Mouse (Mus musculus): Measurements from ENCODE around the gene Kcnk5. TPM values are rescaled to one million over a fixed set of nuclear protein-coding genes. Genes with fewer than 3 reads are reported as not detected.

Gene Kcnk5
- polyA plus RNA-seq, 1 experiment from 2014 or later = 1.8 TPM

DNA sequence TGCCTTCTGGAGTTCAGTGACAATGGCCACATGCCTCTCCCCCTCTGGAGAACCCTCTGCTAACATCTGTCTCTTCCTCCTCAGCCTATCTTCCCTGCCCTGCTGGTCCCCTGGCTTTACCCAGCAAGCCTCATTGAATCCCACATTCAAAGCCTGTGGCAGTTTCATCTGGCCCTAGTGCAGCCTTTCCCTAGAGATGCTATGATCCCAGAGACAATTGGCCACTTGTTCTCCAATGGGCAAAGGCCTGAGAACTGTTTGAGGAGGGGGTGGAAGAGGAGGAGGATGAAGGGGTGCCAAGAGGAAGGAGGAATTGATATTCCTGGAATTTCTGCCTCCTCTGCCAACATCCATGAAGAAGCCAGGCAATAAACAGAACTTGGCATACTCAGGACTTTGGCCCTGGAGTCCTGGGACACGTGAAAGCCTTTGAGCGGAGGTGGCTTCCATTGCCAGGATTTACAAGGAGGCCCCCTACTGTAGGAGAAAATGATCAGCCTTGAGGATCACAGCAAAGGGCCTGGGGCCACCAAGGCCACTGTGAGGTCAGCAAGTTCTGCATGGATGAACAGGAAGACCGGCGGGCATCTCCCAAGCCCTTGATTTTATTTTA, 11.6 kb upstream of the Kcnk5 start:
- Histone ChIP-seq H3K4me2 (no peak overlapping the region), H3K9ac (no peak overlapping the region), H3K4me1 (replicated peaks) (no peaks in the 10 kb centered on the region), H3K27ac (no peak overlapping the region), H3K36me3 (no peaks in the 10 kb centered on the region), H3K9me3 (replicated peaks) (no peaks in the 10 kb centered on the region), H3K27me3 (no peaks in the 10 kb centered on the region), H3K4me3 (no peak overlapping the region)
- ATAC-seq (replicated peaks; ENCODE audit: insufficient number of reproducible peaks, insufficient read depth, low FRiP score, low read depth) = no peak
- 87% methylated on average over 4 of the region's 4 CpGs for WGBS

DNA sequence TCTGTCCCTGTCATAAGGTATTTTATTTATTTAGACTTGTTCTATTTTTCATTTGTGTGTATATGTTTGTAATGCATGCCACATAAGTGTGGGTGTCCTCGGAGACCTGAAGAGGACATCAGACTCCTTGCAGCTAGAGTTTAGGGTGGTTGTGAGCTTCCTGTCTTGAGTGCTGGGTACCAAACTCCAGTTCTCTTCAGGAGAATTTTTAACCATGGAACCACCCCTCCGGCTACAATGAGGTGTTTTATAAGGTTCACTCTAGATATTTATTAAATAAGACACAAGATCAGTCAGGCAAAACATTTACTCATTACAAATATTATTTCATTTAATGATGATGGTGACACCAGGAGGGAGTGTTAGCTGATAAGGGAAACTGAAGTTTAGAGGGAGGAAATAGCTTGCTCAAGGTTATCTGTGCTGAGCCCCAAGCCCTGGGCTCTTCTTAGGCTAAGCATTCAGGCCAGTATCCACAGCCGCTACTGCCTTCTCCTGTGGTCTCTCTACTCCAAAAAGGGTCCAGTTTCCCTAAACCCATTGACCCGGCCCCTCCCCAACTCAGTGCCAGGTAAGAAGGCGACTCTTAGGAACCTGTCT, 9.6 kb upstream of the Kcnk5 start:
- no peak for ATAC-seq (replicated peaks; ENCODE audit: insufficient number of reproducible peaks, insufficient read depth, low FRiP score, low read depth)
- Histone ChIP-seq H3K9me3 (replicated peaks) (no peaks in the 10 kb centered on the region), H3K27me3 (no peaks in the 10 kb centered on the region), H3K9ac (no peak overlapping the region), H3K27ac (no peak overlapping the region), H3K4me3 (no peak overlapping the region), H3K4me1 (replicated peaks) (no peaks in the 10 kb centered on the region), H3K36me3 (no peaks in the 10 kb centered on the region), H3K4me2 (no peak overlapping the region)
- 75% methylated on average over 5 of the region's 5 CpGs for WGBS

GRCm38 (mm10) chr14:20189751-20190150, 8.1 kb upstream of the Kcnk5 start:
- 69% methylated on average over 2 of the region's 2 CpGs for WGBS
- H3K4me3 ChIP-seq = no peak overlapping the region
- ATAC-seq (replicated peaks; ENCODE audit: insufficient number of reproducible peaks, insufficient read depth, low FRiP score, low read depth) = no peak

GRCm38 (mm10) chr14:20185426-20185825, 3.8 kb upstream of the Kcnk5 start:
- no peak overlapping the region for H3K4me3 ChIP-seq
- H3K27me3 ChIP-seq = no peaks in the 10 kb centered on the region
- no peak overlapping the region for H3K27ac ChIP-seq
- WGBS = 75% methylated on average over 9 of the region's 9 CpGs
- no peaks in the 10 kb centered on the region for H3K36me3 ChIP-seq
- H3K9ac ChIP-seq = no peak overlapping the region
- H3K9me3 ChIP-seq (replicated peaks) = no peaks in the 10 kb centered on the region
- H3K4me1 ChIP-seq (replicated peaks) = peaks cover 11% of the 10 kb centered on the region
- ATAC-seq (replicated peaks; ENCODE audit: insufficient number of reproducible peaks, insufficient read depth, low FRiP score, low read depth) = no peak
- no peak overlapping the region for H3K4me2 ChIP-seq

More at GRCm38 (mm10) chr14:20189751-20190150, 8.1 kb upstream of the Kcnk5 start:
- Histone ChIP-seq H3K4me1 (replicated peaks) (no peaks in the 10 kb centered on the region), H3K36me3 (no peaks in the 10 kb centered on the region), H3K27me3 (no peaks in the 10 kb centered on the region), H3K4me2 (no peak overlapping the region), H3K9me3 (replicated peaks) (no peaks in the 10 kb centered on the region), H3K9ac (no peak overlapping the region), H3K27ac (no peak overlapping the region)

DNA sequence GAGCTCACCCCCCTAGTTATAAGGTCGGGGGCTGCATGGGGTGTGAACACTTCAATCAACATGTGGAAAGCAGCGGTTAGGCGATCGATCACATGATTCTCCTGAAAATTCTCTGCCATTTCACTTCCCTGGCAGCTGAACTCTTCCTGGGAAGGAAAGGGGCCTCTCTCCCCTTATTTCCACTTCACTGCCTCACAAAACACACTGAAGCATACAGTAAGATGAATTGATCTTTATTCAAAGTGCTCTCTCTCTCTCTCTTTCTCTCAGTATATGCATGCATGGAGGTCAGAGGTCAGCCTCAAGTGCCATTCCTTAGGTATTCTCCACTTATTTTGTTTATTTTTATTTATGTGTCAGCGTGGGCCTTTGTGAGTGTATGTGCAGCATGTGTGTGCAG, 2.1 kb upstream of the Kcnk5 start:
- Histone ChIP-seq H3K4me3 (no peak overlapping the region), H3K27ac (no peak overlapping the region), H3K36me3 (no peaks in the 10 kb centered on the region), H3K4me1 (replicated peaks) (peaks cover 20% of the 10 kb centered on the region), H3K4me2 (no peak overlapping the region), H3K27me3 (no peaks in the 10 kb centered on the region), H3K9ac (no peak overlapping the region), H3K9me3 (replicated peaks) (no peaks in the 10 kb centered on the region)
- no peak for ATAC-seq (replicated peaks; ENCODE audit: insufficient number of reproducible peaks, insufficient read depth, low FRiP score, low read depth)
- WGBS = 71% methylated on average over 5 of the region's 5 CpGs

DNA sequence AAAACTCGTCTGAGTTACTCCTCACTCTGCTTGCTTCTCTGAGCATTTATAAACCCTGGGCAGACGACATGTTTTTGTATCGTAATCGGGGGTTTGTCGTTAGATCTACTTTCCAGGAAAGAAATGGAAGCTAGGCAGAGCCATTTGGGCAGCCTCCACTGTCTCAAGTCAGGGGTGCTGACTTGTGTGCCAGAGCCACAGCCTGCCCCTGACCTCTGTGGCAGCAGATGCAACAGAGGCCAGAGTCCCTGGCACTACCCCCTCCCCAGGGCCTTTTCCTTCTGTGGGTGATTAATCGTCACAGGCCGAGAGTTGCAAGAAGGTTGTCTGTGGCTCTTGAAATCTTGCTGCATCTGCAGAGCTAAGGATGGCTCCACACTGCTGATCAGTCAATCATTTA, 987 bp upstream of the Kcnk5 start:
- Histone ChIP-seq H3K9me3 (replicated peaks) (no peaks in the 10 kb centered on the region), H3K9ac (no peak overlapping the region), H3K4me2 (no peak overlapping the region), H3K27me3 (no peaks in the 10 kb centered on the region), H3K4me1 (replicated peaks) (peaks cover 20% of the 10 kb centered on the region), H3K36me3 (no peaks in the 10 kb centered on the region), H3K27ac (no peak overlapping the region), H3K4me3 (no peak overlapping the region)
- ATAC-seq (replicated peaks; ENCODE audit: insufficient number of reproducible peaks, insufficient read depth, low FRiP score, low read depth) = no peak
- 79% methylated on average over 7 of the region's 7 CpGs for WGBS

- peak overlapping the region; percentile 90 for H3K4me2 ChIP-seq
- no peaks in the 10 kb centered on the region for H3K9me3 ChIP-seq (replicated peaks)
- WGBS = under 1% methylated on average over 24 of the region's 24 CpGs
- no peak overlapping the region for H3K27ac ChIP-seq
- ATAC-seq (replicated peaks; ENCODE audit: insufficient number of reproducible peaks, insufficient read depth, low FRiP score, low read depth) = peak; percentile 23; the same call in 1 of the 2 replicates
- H3K9ac ChIP-seq = peak overlapping the region; percentile 42
- H3K36me3 ChIP-seq = no peaks in the 10 kb centered on the region
- H3K4me3 ChIP-seq = peak overlapping the region; percentile 57
- H3K27me3 ChIP-seq = no peaks in the 10 kb centered on the region
- H3K4me1 ChIP-seq (replicated peaks) = peaks cover 20% of the 10 kb centered on the region
Measured at GRCm38 (mm10) chr14:20180751-20181162, 852 bp downstream of the Kcnk5 start.

- no peak overlapping the region for H3K27ac ChIP-seq
- H3K36me3 ChIP-seq = no peaks in the 10 kb centered on the region
- 0 out of 2 replicates have a peak, but pooled peaks have one; percentile 5 for ATAC-seq (replicated peaks; ENCODE audit: insufficient number of reproducible peaks, insufficient read depth, low FRiP score, low read depth)
- H3K9ac ChIP-seq = peak overlapping the region; percentile 42; the same call in 1 of the 2 replicates
- WGBS = 14% methylated on average over 6 of the region's 6 CpGs
- H3K4me2 ChIP-seq = peak overlapping the region; percentile 90
- H3K27me3 ChIP-seq = no peaks in the 10 kb centered on the region
- no peaks in the 10 kb centered on the region for H3K9me3 ChIP-seq (replicated peaks)
- H3K4me3 ChIP-seq = peak overlapping the region; percentile 57
- H3K4me1 ChIP-seq (replicated peaks) = peaks cover 20% of the 10 kb centered on the region
Measured at GRCm38 (mm10) chr14:20180304-20180703, 1.3 kb downstream of the Kcnk5 start.

DNA sequence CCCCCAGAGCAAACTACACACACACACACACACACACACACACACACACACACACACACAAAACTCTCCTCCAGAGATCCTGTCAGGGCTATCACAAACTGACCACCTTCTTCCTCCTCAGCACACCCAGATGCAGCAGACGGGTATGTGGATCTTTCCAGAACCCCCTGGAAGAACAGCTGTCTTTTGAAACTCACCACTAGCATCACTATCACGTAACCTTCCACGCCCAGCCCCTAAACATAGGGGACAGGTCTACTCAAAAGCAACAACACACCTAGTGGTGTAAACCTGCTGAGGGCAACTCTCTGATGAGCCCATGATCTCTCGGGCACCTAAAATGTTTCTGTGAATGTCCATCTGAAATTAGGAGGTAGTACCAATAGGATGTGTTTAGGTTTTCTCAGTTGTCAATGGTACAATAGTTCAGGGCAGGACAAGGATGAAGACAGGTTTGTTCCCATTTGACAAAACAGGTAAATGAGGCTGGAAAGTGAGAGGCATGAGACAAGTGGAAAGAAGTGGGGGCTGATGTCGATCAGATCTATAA, 1.8 kb downstream of the Kcnk5 start:
- Histone ChIP-seq H3K27me3 (no peaks in the 10 kb centered on the region), H3K4me3 (peak overlapping the region; percentile 57), H3K9ac (no peak overlapping the region), H3K9me3 (replicated peaks) (no peaks in the 10 kb centered on the region), H3K4me2 (peak overlapping the region; percentile 90; the same call in 1 of the 2 replicates), H3K4me1 (replicated peaks) (peaks cover 20% of the 10 kb centered on the region), H3K36me3 (no peaks in the 10 kb centered on the region), H3K27ac (no peak overlapping the region)
- ATAC-seq (replicated peaks; ENCODE audit: insufficient number of reproducible peaks, insufficient read depth, low FRiP score, low read depth) = no peak
- WGBS = 72% methylated on average over 5 of the region's 5 CpGs

DNA sequence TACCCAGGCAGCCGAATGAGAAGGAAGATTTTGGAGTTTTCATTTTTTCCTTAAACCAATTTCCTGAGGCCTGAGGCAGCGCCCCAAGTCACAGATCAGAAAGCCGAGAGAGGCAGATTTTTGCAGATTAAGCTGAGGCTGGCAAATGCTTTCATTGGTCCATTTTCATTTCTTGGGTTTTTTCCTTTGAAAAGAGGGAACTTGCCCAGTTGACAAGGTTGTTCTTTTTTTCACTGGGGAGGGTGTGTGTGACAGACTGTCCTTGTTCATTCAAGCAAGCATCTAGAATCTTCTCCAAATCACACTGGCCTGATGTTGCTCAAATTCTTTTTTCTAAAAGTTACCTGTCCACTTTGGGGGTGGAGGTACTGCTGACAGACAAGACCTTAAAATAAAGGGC, 2.5 kb downstream of the Kcnk5 start:
- Histone ChIP-seq H3K4me1 (replicated peaks) (peaks cover 20% of the 10 kb centered on the region), H3K9me3 (replicated peaks) (no peaks in the 10 kb centered on the region), H3K4me2 (peak overlapping the region; percentile 90; the same call in 1 of the 2 replicates), H3K36me3 (no peaks in the 10 kb centered on the region), H3K4me3 (0 out of 2 replicates have a peak overlapping the region, but pooled peaks have one; percentile 57), H3K27me3 (no peaks in the 10 kb centered on the region), H3K27ac (no peak overlapping the region), H3K9ac (no peak overlapping the region)
- 54% methylated on average over 3 of the region's 3 CpGs for WGBS
- ATAC-seq (replicated peaks; ENCODE audit: insufficient number of reproducible peaks, insufficient read depth, low FRiP score, low read depth) = no peak

GRCm38 (mm10) chr14:20178593-20178992, 3.0 kb downstream of the Kcnk5 start:
- Histone ChIP-seq H3K27ac (no peak overlapping the region), H3K4me2 (peak overlapping the region; percentile 6; the same call in 1 of the 2 replicates), H3K4me3 (no peak overlapping the region), H3K36me3 (no peaks in the 10 kb centered on the region), H3K4me1 (replicated peaks) (peaks cover 20% of the 10 kb centered on the region), H3K9ac (no peak overlapping the region), H3K9me3 (replicated peaks) (no peaks in the 10 kb centered on the region), H3K27me3 (no peaks in the 10 kb centered on the region)
- no peak for ATAC-seq (replicated peaks; ENCODE audit: insufficient number of reproducible peaks, insufficient read depth, low FRiP score, low read depth)
- WGBS = 29% methylated on average over 4 of the region's 4 CpGs

Measured in heart, embryonic 15.5 days (tissue).